Mouse (Mus musculus) ES-Bruce4 (cell line): Measurements from ENCODE around the gene Hipk4. TPM values are rescaled to one million over a fixed set of nuclear protein-coding genes. Genes with fewer than 3 reads are reported as not detected.

Experiments used
- H3K27ac ChIP-seq: 2 replicates; pipeline ENCODE4 v1.5.1; 2012; ENCODE audit warnings: low read length, inconsistent platforms; ENCODE audit not compliant: insufficient read depth
- H3K27me3 ChIP-seq: 2 replicates; pipeline ENCODE4 v1.6.1; 2012; ENCODE audit warnings: mild to moderate bottlenecking, low read length, inconsistent platforms; ENCODE audit not compliant: control insufficient read depth, poor library complexity, insufficient read depth, severe bottlenecking
- H3K36me3 ChIP-seq: 2 replicates; pipeline ENCODE4 v1.6.1; 2012; ENCODE audit warnings: inconsistent platforms, mild to moderate bottlenecking, low read length, moderate library complexity; ENCODE audit not compliant: control insufficient read depth, poor library complexity, insufficient read depth, severe bottlenecking
- H3K4me1 ChIP-seq: one replicate; pipeline ENCODE4 v1.8.1; 2011; ENCODE audit warnings: low read length; ENCODE audit not compliant: control insufficient read depth, insufficient read depth
- H3K4me3 ChIP-seq: 2 replicates; pipeline ENCODE4 v1.5.1; 2011; ENCODE audit warnings: low read depth, mild to moderate bottlenecking, low read length
- H3K9ac ChIP-seq: 2 replicates; pipeline ENCODE4 v1.6.1; 2012; ENCODE audit warnings: low read depth, mild to moderate bottlenecking, inconsistent platforms; ENCODE audit not compliant: poor library complexity, severe bottlenecking
- H3K9me3 ChIP-seq: replicated peaks from 2 replicates; pipeline ENCODE4 v1.6.1; 2012; ENCODE audit warnings: mild to moderate bottlenecking, low read length, inconsistent platforms; ENCODE audit not compliant: control insufficient read depth, poor library complexity, insufficient read depth, severe bottlenecking
- CTCF ChIP-seq: IDR thresholded peaks from one replicate; pipeline ENCODE4 v1.8.1; 2011; ENCODE audit warnings: low read depth, low read length
- EP300 ChIP-seq: IDR thresholded peaks from 2 replicates; pipeline ENCODE4 v1.6.1; 2011; ENCODE audit warnings: low read depth, low read length; ENCODE audit not compliant: insufficient read depth
- POLR2A ChIP-seq: IDR thresholded peaks from one replicate; pipeline ENCODE4 v1.8.1; 2011; ENCODE audit warnings: low read length; ENCODE audit not compliant: insufficient read depth
- polyA plus RNA-seq: library from polyadenylated mRNA; stranded (reverse); fragments of >200 nt; gene quantifications from 2 replicates; pipeline ENCODE4 v1.2.4, GENCODE M21; 2011; ENCODE audit warnings: low read depth; ENCODE audit not compliant: missing spikeins, insufficient read depth, insufficient read length

Gene Hipk4
- polyA plus RNA-seq, 1 experiment: 1.5 TPM

DNA sequence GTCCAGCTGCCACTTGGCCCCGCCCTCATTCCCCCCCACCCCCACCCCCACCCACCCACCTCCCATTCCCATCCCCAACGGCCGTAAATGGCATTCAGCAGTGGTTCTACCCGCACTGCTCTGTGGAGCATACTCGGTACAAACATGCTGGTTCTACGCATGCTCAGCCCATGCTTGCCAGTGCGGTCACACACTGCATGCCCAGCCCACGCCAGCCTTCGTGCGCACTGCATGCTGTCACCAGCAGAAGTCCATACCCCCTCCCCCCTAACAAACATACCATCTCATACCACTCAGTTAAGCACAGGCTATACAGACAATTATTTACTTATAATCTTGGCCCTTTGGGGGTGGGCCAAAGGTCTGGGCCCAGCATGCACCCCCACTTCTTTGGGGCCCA, 8.6 kb downstream of the Hipk4 start:
- TF ChIP-seq POLR2A: no peak
- no peak for TF ChIP-seq CTCF
- no peak for TF ChIP-seq EP300
- peaks cover 10% of the 10 kb centered on the region for H3K36me3 ChIP-seq
- H3K27me3 ChIP-seq: no peaks in the 10 kb centered on the region
- no peak overlapping the region for H3K9ac ChIP-seq
- H3K4me3 ChIP-seq: no peak overlapping the region
- H3K9me3 ChIP-seq: no peaks in the 10 kb centered on the region
- peaks cover 1% of the 10 kb centered on the region for H3K4me1 ChIP-seq
- H3K27ac ChIP-seq: no peak overlapping the region

DNA sequence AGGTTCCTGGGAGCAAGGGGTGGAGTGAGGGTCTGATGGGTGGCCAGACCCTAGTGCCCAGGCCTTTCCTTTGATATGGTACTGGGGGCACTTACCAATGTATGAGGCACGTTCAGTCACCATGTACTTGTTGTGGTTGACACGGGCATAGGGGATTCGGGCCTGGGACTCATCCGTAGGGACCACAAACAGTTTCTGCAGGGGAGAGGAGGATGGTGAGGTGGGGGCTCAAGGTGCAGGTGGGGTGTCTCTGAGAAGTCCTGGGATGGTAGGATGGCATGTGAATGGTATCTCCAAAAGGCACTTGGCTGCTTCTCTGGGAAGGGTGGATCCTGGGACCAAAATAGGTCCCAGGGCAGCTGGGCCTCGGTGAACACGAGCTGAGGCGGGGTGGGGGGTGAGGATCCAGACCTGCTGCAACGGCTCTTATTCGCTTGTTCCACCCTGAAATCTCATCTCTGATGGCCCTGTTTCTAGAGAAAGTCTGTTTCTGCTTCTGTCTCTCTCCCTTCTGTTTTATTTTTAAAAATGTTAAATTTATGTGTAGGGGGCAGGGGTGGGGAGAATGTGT, 9.5 kb downstream of the Hipk4 start:
- Histone ChIP-seq H3K27me3 (no peaks in the 10 kb centered on the region), H3K9me3 (no peaks in the 10 kb centered on the region), H3K27ac (no peak overlapping the region), H3K4me1 (peaks cover 1% of the 10 kb centered on the region), H3K4me3 (no peak overlapping the region), H3K36me3 (peaks cover 10% of the 10 kb centered on the region), H3K9ac (no peak overlapping the region)
- TF ChIP-seq POLR2A (no peak), CTCF (no peak)

DNA sequence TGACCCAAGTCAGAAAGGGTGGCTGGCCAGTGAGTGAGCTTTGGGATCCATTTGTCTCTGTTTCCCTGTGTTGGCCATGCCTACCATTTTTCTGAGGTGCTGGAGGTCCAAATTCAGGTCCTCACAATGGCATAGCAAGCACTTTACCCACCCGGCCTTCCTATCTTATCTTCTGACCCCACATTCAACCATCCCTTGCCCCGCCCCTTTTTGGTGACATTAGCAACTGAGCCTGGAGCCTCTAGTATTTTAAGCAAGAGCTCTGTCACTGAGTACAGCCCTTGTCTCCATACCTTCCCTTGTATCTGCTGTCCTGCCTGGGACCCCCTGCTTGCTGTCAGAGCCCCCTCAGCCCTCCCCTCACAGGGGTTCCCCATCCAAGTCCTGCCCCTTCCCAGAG, 12.3 kb downstream of the Hipk4 start:
- H3K9me3 ChIP-seq: no peaks in the 10 kb centered on the region
- no peak overlapping the region for H3K9ac ChIP-seq
- H3K36me3 ChIP-seq: peaks cover 10% of the 10 kb centered on the region
- no peak overlapping the region for H3K27ac ChIP-seq
- no peaks in the 10 kb centered on the region for H3K27me3 ChIP-seq
- H3K4me3 ChIP-seq: no peak overlapping the region
- H3K4me1 ChIP-seq: peaks cover 1% of the 10 kb centered on the region
- TF ChIP-seq CTCF (no peak), EP300 (no peak), POLR2A (no peak)

DNA sequence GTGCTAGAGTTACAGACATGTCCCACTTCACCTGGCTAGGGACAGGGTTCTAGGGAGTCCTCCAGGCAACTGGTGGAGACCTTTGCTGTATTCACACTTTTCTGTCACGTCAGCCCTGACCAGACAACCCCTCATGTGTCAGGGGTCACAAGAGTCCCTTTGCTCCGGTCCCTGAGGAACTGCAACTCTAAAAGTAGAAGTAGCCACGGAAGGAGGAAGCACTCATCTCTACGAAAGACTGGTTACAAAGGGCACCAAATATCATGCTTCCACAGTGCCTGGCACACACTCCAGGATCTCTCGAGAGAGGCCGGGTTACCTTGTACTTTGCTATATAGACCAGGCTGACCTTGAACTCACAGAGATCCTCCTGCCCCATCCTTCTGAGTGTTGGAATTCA, 13.6 kb downstream of the Hipk4 start:
- Histone ChIP-seq H3K36me3 (peaks cover 10% of the 10 kb centered on the region), H3K27ac (no peak overlapping the region), H3K4me1 (peaks cover 1% of the 10 kb centered on the region), H3K4me3 (no peak overlapping the region), H3K9me3 (no peaks in the 10 kb centered on the region), H3K9ac (no peak overlapping the region), H3K27me3 (no peaks in the 10 kb centered on the region)
- TF ChIP-seq POLR2A (no peak), CTCF (no peak), EP300 (no peak)

DNA sequence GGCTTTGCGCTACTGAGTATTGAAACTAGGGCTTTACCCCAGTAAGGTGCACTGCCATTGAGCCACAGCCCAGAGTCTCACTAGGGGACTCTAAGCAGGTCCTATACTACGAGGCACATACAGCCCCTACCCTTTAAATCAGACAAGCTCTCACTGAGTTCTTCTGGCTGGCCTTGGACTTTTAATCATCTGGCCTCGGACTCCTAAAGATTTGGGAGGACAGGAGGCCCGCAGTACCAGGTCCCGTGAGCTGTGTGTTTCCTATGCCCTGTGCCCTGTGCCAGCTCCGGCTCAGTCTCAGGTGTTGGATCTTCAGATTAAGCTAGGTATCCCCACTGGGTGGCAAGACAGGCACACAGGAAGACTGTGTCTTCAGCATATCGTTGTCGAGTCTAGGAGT, 14.9 kb downstream of the Hipk4 start:
- Histone ChIP-seq H3K27ac (no peak overlapping the region; the same call in 1 of the 2 replicates), H3K4me3 (no peak overlapping the region), H3K36me3 (peaks cover 7% of the 10 kb centered on the region), H3K9me3 (no peaks in the 10 kb centered on the region), H3K27me3 (no peaks in the 10 kb centered on the region), H3K9ac (no peak overlapping the region), H3K4me1 (no peaks in the 10 kb centered on the region)
- TF ChIP-seq EP300: no peak

DNA sequence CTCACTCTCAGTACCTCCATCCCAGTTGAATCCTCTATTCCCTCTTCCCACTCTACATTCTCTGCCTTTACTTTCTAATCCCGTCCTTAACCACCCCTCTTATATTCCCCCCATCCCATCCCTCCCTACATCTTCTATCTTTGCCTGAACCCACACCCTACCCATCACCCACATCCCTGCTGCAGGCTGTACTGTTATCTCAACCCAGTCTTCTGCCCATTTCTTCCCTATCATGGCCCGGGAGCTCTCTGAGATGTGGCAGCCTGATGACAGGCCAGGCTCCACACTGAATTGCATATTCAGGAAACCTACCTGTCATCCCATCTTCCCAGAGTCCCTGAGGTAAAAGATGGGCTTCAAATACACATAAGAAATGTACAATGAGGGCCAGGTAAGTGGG, 15.7 kb downstream of the Hipk4 start:
- Histone ChIP-seq H3K9me3 (no peaks in the 10 kb centered on the region), H3K9ac (no peak overlapping the region), H3K27ac (no peak overlapping the region), H3K4me1 (no peaks in the 10 kb centered on the region), H3K4me3 (no peak overlapping the region), H3K36me3 (peaks cover 7% of the 10 kb centered on the region), H3K27me3 (no peaks in the 10 kb centered on the region)
- TF ChIP-seq CTCF (no peak), POLR2A (no peak), EP300 (no peak)

DNA sequence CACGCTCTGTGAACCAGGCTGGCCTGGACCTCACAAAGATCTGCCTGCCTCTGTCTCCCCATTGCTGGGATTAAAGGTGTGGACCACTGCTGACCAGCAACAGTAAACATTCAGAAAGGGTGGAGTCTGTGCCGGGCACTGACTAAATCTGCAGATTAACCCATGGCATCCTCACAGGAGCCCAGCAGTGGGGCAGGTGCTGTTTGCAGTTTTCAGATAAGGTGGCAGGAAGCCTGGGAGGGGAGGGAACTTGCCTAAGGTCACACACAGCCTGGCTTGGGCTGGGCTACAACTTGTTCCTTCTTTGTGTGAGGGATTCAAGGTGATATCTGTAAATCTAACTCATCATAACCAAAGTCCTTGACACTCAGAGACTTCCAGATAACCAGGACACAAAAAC, 17.5 kb downstream of the Hipk4 start:
- Histone ChIP-seq H3K27ac (no peak overlapping the region), H3K9ac (no peak overlapping the region)

More for the DNA sequence above, 17.5 kb downstream of the Hipk4 start:
- Histone ChIP-seq H3K36me3 (peaks cover 7% of the 10 kb centered on the region), H3K4me1 (no peaks in the 10 kb centered on the region), H3K9me3 (no peaks in the 10 kb centered on the region), H3K27me3 (no peaks in the 10 kb centered on the region), H3K4me3 (no peak overlapping the region)
- TF ChIP-seq POLR2A (no peak), CTCF (no peak), EP300 (no peak)
